Mouse (Mus musculus) forebrain, embryonic 14.5 days (tissue): Measurements from ENCODE around the gene Rpl19. TPM values are rescaled to one million over a fixed set of nuclear protein-coding genes. Genes with fewer than 3 reads are reported as not detected.

Experiments
- ATAC-seq: fragments of 200-750 bp; cut with Nextera tagmentation; 2 replicates; pipeline ENCODE4 v1.8.0; 2017; ENCODE audit warnings: mild to moderate bottlenecking, moderate library complexity
- DNase-seq: peaks from one replicate; pipeline ENCODE4 v3.0.0-alpha.2; 2015; ENCODE audit warnings: low spot score
- H3K27ac ChIP-seq: fragments of 300-500 bp; sonication (generic); 2 replicates; pipeline ENCODE4 v1.5.1; 2014; ENCODE audit warnings: low read depth, mild to moderate bottlenecking, control low read depth, low read length, moderate library complexity
- H3K27me3 ChIP-seq: fragments of 300-500 bp; sonication (generic); replicated peaks from 2 replicates; pipeline ENCODE4 v1.6.1; 2014; ENCODE audit warnings: low read length, control low read depth, mixed read lengths; ENCODE audit not compliant: control insufficient read depth, insufficient read depth
- H3K36me3 ChIP-seq: fragments of 300-500 bp; sonication (generic); 2 replicates; pipeline ENCODE4 v1.6.1; 2014; ENCODE audit warnings: low read length, control low read depth; ENCODE audit not compliant: control insufficient read depth, insufficient read depth
- H3K4me1 ChIP-seq: fragments of 300-500 bp; sonication (generic); 2 replicates; pipeline ENCODE4 v1.6.1; 2014; ENCODE audit warnings: antibody characterized with exemption, low read length, control low read depth; ENCODE audit not compliant: control insufficient read depth, insufficient read depth
- H3K4me2 ChIP-seq: fragments of 300-500 bp; sonication (generic); 2 replicates; pipeline ENCODE4 v1.6.1; 2014; ENCODE audit warnings: mild to moderate bottlenecking, control low read depth, low read length
- H3K4me3 ChIP-seq: fragments of 300-500 bp; sonication (generic); 2 replicates; pipeline ENCODE4 v1.5.1; 2014; ENCODE audit warnings: low read depth, low read length, control low read depth
- H3K9ac ChIP-seq: fragments of 300-500 bp; sonication (generic); 2 replicates; pipeline ENCODE4 v1.6.1; 2014; ENCODE audit warnings: mild to moderate bottlenecking, low read length, control low read depth, moderate library complexity
- H3K9me3 ChIP-seq: fragments of 300-500 bp; sonication (generic); replicated peaks from 2 replicates; pipeline ENCODE4 v1.6.1; 2016; ENCODE audit warnings: low read length, control low read depth, mixed read lengths; ENCODE audit not compliant: control insufficient read depth
- WGBS: fragments of 180-500 bp; shearing (Covaris S2); extraction: QIAGEN DNeasy Blood & Tissue Kit; methylation state at CpG from one replicate; pipeline ENCODE4 v1.1.7; 2014; 5-methylcytosine and 5-hydroxymethylcytosine counted together
- polyA plus RNA-seq: library from polyadenylated mRNA; unstranded; fragments of >200 nt; fragmentation: Nextera tagmentation; extraction: Ambion mirVana; gene quantifications from 2 replicates; pipeline ENCODE4 v1.2.1, GENCODE M21; 2014

Gene Rpl19
- polyA plus RNA-seq, 1 experiment from 2014 or later = 932 TPM

DNA sequence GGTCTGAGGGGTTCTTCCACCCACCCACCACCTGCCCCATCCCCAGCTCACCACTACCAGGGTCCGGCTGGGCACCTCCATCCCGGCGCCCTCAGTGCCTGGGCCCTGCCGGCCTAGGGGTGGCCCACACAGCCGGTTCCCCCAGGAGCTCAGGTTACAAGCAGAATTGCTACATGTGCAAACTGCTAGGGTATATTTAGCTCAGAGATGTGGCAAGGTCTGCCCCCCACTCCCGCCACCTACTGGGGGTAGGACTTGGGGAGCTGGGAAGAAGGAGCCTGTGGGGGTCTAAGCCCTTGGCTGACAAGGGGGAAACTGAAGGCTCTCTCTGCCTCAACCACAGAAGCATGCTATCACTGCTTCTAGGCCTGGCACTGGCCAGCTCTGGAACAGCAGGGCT is 8.3 kb upstream of the Rpl19 start:
- Histone ChIP-seq H3K4me3 (no peak overlapping the region), H3K27me3 (no peaks in the 10 kb centered on the region), H3K9ac (peak overlapping the region; percentile 17; the same call in 1 of the 2 replicates), H3K4me2 (no peak overlapping the region), H3K4me1 (peaks cover 32% of the 10 kb centered on the region), H3K27ac (no peak overlapping the region), H3K9me3 (no peaks in the 10 kb centered on the region), H3K36me3 (peaks cover 42% of the 10 kb centered on the region)
- WGBS = 72% methylated on average over 6 of the region's 6 CpGs
- ATAC-seq (no peak), DNase-seq (no peak)

DNA sequence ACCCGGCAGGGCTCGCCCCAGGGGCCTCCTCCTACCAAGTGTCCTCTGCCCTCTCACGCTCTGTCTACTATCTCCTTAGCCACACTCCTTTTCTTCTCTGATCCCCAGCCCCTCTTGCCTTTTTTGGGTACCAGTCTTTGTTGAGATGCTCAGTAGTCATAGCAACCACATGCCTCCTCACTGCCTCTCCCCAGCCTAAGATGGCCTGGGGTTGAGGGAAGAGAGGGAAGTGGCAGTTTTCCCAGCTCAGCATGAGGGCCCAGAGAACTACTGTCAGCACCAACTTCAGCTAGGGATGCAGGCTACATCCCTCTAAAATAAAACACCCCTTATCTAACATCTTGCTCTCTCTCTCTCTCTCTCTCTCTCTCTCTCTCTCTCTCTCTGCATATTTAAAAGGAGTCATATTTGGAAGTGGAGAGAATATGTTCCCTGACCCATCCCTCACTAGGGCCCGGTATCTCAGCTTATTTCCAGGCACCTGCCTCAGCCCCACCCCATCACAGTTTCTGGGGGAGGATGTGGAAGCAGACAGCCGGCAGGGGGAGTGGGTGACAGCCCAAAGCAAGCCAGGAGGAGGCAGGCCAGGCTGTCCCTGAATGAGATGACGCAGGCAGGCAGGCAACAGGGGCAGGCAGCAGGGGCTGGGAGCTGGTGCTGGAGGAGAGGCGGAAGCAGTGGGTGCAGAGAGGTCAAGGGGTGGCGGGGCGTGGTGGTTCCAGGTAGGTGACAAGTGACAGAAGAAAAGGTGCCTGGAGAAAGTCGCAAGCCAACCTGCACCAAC is 7.5 kb upstream of the Rpl19 start:
- H3K27me3 ChIP-seq = no peaks in the 10 kb centered on the region
- peak; percentile 38 for ATAC-seq

DNA sequence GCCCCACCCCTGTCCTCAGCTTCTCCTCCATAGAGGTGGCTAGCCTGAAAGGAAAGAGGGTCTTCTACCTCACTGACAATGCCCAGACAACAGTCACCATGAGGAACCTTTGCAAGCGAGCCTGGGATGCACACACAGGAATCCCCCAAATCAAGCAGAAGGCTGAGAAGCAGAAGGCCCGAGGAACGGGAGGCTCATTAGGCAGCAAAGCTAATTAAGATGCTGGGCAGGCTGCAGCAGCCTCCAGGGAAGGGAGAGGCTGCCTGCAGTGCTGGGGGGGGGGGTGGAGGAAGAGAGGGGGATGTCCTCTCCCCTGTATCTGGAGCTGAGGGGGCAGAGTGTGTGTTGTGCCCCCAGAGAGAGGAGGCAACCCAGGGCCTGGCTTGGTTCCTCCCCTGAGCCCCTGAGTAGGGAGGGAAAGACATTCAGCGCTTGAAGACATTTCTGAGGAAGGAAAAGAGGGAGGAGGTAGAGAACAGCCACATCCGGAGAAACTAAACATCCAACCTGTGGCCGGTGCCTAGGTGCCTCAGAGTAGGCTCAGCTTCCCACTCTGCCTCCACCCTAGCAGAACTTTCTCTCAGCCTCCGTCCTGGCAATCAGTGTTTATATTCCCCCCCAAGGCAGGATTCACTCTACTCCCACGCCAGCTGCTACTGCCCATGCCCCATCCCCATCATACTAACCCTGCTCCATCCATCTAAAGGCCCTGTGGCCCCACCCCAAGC is 6.5 kb upstream of the Rpl19 start:
- DNase-seq = peak; percentile 77
- WGBS = 10% methylated on average over 8 of the region's 8 CpGs
- ATAC-seq = peak; percentile 33; the same call in 1 of the 2 replicates
- H3K9ac ChIP-seq = peak overlapping the region; percentile 53
- H3K27ac ChIP-seq = peak overlapping the region; percentile 86
- peak overlapping the region; percentile 57 for H3K4me2 ChIP-seq
- H3K9me3 ChIP-seq = no peaks in the 10 kb centered on the region
- peaks cover 35% of the 10 kb centered on the region for H3K4me1 ChIP-seq
- no peaks in the 10 kb centered on the region for H3K27me3 ChIP-seq
- peaks cover 33% of the 10 kb centered on the region for H3K36me3 ChIP-seq
- peak overlapping the region; percentile 4; the same call in 1 of the 2 replicates for H3K4me3 ChIP-seq

More for the DNA sequence above, 7.5 kb upstream of the Rpl19 start:
- DNase-seq = peak; percentile 70
- Histone ChIP-seq H3K36me3 (peaks cover 41% of the 10 kb centered on the region), H3K4me2 (peak overlapping the region; percentile 57), H3K4me3 (0 out of 2 replicates have a peak overlapping the region, but pooled peaks have one; percentile 4), H3K4me1 (peaks cover 35% of the 10 kb centered on the region), H3K9me3 (no peaks in the 10 kb centered on the region), H3K27ac (peak overlapping the region; percentile 86), H3K9ac (peak overlapping the region; percentile 53)
- WGBS = 29% methylated on average over 10 of the region's 10 CpGs

DNA sequence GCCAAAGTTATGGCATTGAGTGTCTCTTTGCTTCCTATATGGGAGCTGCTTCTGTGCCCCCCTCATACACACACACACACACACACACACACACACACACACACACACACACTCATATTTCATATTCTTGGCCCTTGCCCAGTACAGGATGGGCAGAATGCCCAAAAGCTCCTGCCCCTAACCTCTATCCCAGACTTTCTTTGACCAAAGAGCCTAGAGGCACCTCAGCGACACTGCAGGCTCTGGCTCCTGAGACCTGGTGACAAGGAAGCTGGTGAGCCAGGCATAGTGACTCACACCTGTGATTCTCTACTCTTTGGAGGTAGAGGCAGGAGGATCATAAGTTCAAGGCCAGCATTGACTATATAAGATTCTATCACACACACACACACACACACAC is 5.8 kb upstream of the Rpl19 start:
- H3K4me3 ChIP-seq = no peak overlapping the region
- H3K36me3 ChIP-seq = peaks cover 26% of the 10 kb centered on the region
- 47% methylated on average over 1 of the region's 1 CpGs for WGBS
- H3K4me1 ChIP-seq = peaks cover 35% of the 10 kb centered on the region
- H3K4me2 ChIP-seq = peak overlapping the region; percentile 57
- no peaks in the 10 kb centered on the region for H3K9me3 ChIP-seq
- no peaks in the 10 kb centered on the region for H3K27me3 ChIP-seq
- peak overlapping the region; percentile 86; the same call in 1 of the 2 replicates for H3K27ac ChIP-seq
- no peak for ATAC-seq
- H3K9ac ChIP-seq = peak overlapping the region; percentile 83
- DNase-seq = no peak

DNA sequence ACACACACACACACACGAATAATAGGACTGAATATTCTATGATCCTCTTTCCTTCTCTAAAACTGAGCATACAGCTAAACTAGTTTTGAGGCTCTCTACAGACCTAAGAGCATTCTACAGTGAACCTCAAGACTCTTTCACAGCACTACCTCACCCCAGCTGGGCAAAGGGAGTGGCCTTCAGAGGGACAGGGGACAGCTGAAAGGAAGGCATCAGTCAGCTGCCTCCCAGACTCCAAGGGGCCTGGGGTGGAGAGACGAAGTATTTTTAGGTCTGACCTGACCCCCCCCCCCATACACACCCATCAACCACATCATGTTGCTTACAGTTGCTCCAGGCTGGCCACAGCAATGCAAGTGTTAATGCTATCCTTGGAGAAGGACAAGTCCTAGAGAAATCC is 5.4 kb upstream of the Rpl19 start:
- ATAC-seq (no peak), DNase-seq (no peak)
- 43% methylated on average over 2 of the region's 2 CpGs for WGBS
- Histone ChIP-seq H3K9me3 (no peaks in the 10 kb centered on the region), H3K36me3 (peaks cover 22% of the 10 kb centered on the region), H3K4me2 (peak overlapping the region; percentile 57), H3K4me1 (peaks cover 39% of the 10 kb centered on the region), H3K4me3 (peak overlapping the region; percentile 72), H3K27ac (no peak overlapping the region), H3K27me3 (no peaks in the 10 kb centered on the region), H3K9ac (peak overlapping the region; percentile 83)

DNA sequence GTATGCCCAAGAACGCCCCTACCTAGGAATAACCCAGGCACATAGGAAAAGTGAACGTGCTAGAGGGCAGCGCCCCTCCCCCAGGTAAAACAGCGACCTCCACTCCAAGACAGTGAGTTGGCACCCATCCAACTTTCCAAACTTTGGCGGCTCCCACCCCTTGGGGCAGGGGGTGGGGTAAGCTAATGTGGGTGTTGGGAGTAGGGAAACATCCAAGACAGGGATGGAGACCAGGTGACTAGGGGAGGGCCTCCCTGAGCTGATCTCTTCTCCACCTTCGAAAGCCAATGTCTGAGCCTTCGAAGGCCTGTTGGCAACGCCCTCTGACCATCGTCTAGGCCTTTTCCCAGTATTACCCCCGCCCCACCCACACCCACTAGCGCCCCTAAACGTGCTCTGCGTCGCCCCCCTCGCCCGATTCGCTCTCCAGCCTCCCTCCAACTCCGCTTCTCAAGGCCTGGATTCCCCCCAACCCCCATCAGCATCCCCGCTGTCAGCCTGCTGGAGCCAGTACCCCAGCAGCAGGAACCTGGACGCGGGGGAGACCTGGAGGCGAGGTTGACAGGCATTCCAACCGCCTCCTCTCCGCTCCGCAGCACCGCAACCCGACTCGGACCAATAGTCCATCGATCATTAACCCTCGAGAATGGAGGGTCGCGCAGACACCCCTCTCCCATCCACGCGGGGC is 4.8 kb upstream of the Rpl19 start:
- Histone ChIP-seq H3K4me3 (peak overlapping the region; percentile 72), H3K27me3 (no peaks in the 10 kb centered on the region), H3K9me3 (no peaks in the 10 kb centered on the region), H3K4me2 (peak overlapping the region; percentile 57), H3K27ac (peak overlapping the region; percentile 91), H3K36me3 (peaks cover 16% of the 10 kb centered on the region), H3K4me1 (peaks cover 39% of the 10 kb centered on the region), H3K9ac (peak overlapping the region; percentile 83)
- 0 out of 2 replicates have a peak, but pooled peaks have one; percentile 2 for ATAC-seq
- peak; percentile 70 for DNase-seq
- 4% methylated on average over 31 of the region's 34 CpGs for WGBS

DNA sequence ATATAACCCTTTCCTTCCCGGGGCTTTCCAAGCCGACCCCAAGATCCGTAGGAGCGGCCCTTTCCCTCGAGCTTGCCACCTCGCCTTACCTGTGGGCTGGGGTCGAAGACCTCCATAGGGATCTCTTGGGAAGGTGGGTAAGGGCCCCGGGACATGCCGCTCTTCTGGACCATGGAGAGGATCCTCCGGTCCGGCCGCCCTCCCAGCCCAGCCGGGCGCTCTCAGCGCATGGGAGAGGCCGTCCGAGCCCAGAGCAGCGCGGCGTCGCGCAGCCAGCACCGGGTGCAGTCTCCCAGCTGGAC is 4.3 kb upstream of the Rpl19 start:
- H3K4me2 ChIP-seq = peak overlapping the region; percentile 57
- no peaks in the 10 kb centered on the region for H3K9me3 ChIP-seq
- H3K27me3 ChIP-seq = no peaks in the 10 kb centered on the region
- peak overlapping the region; percentile 91 for H3K27ac ChIP-seq
- ATAC-seq (peak; percentile 24), DNase-seq (no peak)
- peaks cover 12% of the 10 kb centered on the region for H3K36me3 ChIP-seq
- peaks cover 39% of the 10 kb centered on the region for H3K4me1 ChIP-seq
- WGBS = 0% methylated on average over 23 of the region's 23 CpGs
- peak overlapping the region; percentile 72 for H3K4me3 ChIP-seq
- peak overlapping the region; percentile 83 for H3K9ac ChIP-seq

DNA sequence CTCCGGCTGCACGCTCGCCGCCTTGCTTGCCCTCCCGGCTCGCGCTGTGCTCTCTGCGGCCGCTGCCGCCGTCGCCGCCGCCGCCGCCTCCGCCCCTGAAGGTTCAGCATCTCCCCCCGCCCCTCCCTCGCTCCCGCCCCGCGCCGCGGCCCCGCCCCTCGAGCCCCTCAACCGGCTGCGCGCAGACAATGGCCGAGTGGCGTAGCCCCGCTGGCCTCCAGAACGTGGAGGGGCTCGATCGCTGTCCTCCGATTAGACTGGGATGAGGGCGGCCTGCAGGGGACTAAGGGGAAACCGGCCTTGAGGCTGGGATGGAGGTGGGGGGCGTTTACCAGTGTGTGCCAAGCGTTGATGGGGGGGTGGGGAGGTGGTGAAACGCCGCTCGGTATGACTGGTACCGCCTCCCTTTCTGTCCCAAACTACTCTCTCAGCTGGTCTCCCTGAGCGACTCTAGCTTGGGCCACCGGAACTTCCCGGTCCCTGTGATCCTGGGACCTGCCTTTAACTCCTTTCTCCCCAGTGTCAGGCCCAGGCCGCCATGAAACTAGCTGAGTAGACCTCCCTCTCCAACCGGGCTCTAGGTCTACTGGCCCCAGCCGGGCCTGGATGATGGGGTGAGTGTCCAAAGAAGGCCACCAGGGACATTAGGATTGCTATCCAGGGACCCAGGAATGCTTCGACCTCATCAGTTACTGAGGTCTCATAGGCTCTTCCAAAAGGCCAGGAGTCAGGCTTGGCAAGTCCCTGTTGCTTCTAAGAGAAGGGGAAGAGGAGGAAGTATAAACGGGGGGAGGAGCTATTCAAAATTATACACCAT is 3.7 kb upstream of the Rpl19 start, which contains the start of gene Cacnb1:
Gene Cacnb1 (minus strand): TSS at position 480 of the 817 bp plus-strand sequence.
- Histone ChIP-seq H3K4me1 (peaks cover 44% of the 10 kb centered on the region), H3K27ac (peak within 1 kb of the TSS; percentile 91), H3K4me3 (peak within 1 kb of the TSS; percentile 72), H3K4me2 (peak within 1 kb of the TSS; percentile 57), H3K36me3 (peaks cover 7% of the 10 kb centered on the region; the same call in 1 of the 2 replicates), H3K27me3 (no peaks in the 10 kb centered on the region), H3K9ac (peak within 1 kb of the TSS; percentile 83), H3K9me3 (no peaks in the 10 kb centered on the region)
- WGBS = 1% methylated on average over 45 of the region's 52 CpGs
- DNase-seq (peak; percentile 82), ATAC-seq (peak; percentile 59)
